Mouse (Mus musculus): ENCODE data around the gene Plekha4. TPM values are rescaled to one million over a fixed set of nuclear protein-coding genes. Genes with fewer than 3 reads are reported as not detected.
"Not testable (repeated sequence)": the region's sequence is repeated elsewhere in the genome, so short reads cannot be mapped to it uniquely, and the experiment has no call there.

Plekha4 gene
- 0.57 and 0.81 TPM in 2 replicates for polyA plus RNA-seq (2015; fragmentation: Nextera tagmentation; extraction: Ambion mirVana)

DNA sequence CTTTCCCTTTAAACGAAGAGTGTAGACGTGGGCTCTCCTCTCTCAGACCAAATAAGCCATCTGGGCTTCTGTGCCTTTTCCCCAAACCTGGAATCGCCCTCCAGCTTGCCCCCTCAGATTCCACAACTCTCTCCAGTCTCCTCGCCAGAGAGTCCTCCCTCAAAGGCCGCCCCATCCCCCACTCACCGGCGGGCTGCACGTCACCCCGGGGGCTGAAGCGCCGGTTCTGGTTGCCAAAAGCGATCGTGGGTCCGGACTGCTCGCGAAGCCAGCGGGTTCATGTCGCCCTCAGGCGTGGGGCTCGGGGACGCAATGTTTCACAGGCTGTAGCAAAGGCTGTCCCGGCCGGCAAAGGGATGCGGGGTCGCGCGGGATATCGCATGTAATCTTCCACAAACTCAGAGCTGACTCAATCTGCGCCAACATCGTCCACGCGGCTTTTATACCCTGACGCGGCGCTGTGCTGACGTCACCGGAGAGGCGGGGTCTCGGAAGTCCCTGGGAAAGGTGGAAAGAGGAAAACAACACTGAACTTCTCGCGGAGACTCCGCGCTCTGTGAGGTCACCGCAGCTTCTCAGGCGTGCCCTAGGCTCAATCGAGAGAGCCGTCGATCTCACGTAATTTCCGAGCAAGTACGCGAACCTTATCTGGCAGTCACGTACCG is at the start of gene Plekha4, which contains the start of gene Ppp1r15a:
TSS of gene Plekha4 (plus strand) at position 522 of the 665 bp plus-strand sequence.
TSS of gene Ppp1r15a (minus strand) at position 460 of the 665 bp plus-strand sequence.
- Histone ChIP-seq H3K36me3 (ENCODE audit: control insufficient read depth, insufficient read depth) (no peaks in the 10 kb centered on the region), H3K9me3 (ENCODE audit: control insufficient read depth, low read length) (no peaks in the 10 kb centered on the region), H3K4me1 (replicated peaks; ENCODE audit: control insufficient read depth, insufficient read depth, low read length) (peaks cover 19% of the 10 kb centered on the region), H3K27me3 (replicated peaks; ENCODE audit: control insufficient read depth, insufficient read depth, low read length) (no peaks in the 10 kb centered on the region), H3K9ac (replicated peaks; ENCODE audit: low read depth, low read length) (peak within 1 kb of the TSS; percentile 80), H3K4me2 (ENCODE audit: low read length) (peak within 1 kb of the TSS; percentile 89), H3K27ac (ENCODE audit: low read length) (peak within 1 kb of the TSS; percentile 82), H3K4me3 (replicated peaks; ENCODE audit: low read length) (peak within 1 kb of the TSS; percentile 83)
- under 1% methylated on average over 54 of the region's 54 CpGs for WGBS
- ATAC-seq, result peak; percentile 59

DNA sequence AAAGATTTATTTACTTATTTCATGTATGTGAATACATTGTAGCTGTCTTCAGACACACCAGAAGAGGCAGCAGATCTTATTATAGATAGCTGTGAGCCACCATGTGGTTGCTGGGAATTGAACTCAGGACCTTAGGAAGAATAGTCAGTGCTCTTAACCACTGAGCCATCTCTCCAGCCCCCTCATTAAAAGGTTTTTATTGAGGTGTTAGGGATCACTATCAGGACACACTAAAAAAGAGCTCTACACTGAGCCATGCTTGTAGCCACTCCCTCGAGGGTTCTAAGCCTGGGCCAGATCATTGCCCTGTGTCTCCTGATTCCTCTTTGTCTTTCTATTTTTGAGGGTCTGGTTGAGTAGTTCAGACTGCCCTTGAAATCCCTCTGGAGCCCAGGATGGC is 49.7 kb upstream of the Plekha4 start:
- Histone ChIP-seq H3K9ac (replicated peaks; ENCODE audit: low read depth, low read length) (no peak overlapping the region), H3K9me3 (ENCODE audit: control insufficient read depth, low read length) (no peaks in the 10 kb centered on the region), H3K27ac (ENCODE audit: low read length) (no peak overlapping the region), H3K27me3 (replicated peaks; ENCODE audit: control insufficient read depth, insufficient read depth, low read length) (no peaks in the 10 kb centered on the region), H3K4me3 (replicated peaks; ENCODE audit: low read length) (no peak overlapping the region), H3K4me2 (ENCODE audit: low read length) (no peak overlapping the region), H3K36me3 (ENCODE audit: control insufficient read depth, insufficient read depth) (no peaks in the 10 kb centered on the region), H3K4me1 (replicated peaks; ENCODE audit: control insufficient read depth, insufficient read depth, low read length) (no peaks in the 10 kb centered on the region)
- ATAC-seq, result no peak
- 54% methylated on average over 1 of the region's 1 CpGs for WGBS

DNA sequence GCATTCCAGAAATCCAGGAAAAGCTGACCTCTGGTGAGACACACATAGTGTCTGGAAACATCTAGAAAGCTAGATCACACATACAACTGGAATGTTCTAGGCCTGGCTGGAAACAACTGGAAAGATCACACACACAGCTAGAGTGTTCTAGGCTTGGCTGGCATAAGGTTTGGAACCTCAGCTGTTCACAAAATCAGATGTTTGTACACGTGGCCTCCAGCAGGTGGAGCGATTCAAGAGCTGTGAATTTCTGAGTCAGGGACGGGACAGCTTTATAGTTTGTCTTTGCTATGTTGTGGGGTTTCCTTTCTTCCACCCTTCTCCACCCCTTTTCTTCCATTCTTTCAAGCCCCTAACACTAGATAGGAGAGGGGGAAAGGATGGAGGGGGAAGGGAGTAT is 49.1 kb upstream of the Plekha4 start:
- no peak overlapping the region for H3K4me3 ChIP-seq (replicated peaks; ENCODE audit: low read length)
- H3K9ac ChIP-seq (replicated peaks; ENCODE audit: low read depth, low read length), result no peak overlapping the region
- no peaks in the 10 kb centered on the region for H3K9me3 ChIP-seq (ENCODE audit: control insufficient read depth, low read length)
- H3K4me2 ChIP-seq (ENCODE audit: low read length), result no peak overlapping the region
- WGBS, result 17% methylated on average over 3 of the region's 3 CpGs
- no peak; the same call in 1 of the 2 replicates for ATAC-seq
- H3K4me1 ChIP-seq (replicated peaks; ENCODE audit: control insufficient read depth, insufficient read depth, low read length), result no peaks in the 10 kb centered on the region
- H3K27ac ChIP-seq (ENCODE audit: low read length), result no peak overlapping the region
- no peaks in the 10 kb centered on the region for H3K36me3 ChIP-seq (ENCODE audit: control insufficient read depth, insufficient read depth)
- no peaks in the 10 kb centered on the region for H3K27me3 ChIP-seq (replicated peaks; ENCODE audit: control insufficient read depth, insufficient read depth, low read length)

DNA sequence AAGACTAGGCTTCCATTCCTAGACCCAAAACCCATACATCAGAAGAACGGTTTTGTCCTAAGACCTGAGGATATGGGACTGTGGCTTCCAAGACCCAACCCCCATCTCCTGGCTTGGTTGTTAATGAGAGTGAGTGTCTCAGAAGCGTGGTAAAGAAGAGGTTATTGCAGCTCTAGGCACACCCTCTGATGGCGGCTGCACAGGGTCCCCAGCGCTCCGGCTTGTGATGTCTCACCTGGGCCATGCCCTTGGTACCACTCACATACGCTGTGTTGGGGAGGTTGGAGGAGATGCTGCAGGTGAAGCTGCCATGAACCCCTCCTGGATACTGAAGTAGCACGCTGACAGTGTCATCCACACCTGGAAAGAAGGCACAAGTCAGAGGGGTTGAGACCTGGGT is 47.4 kb upstream of the Plekha4 start:
- H3K9me3 ChIP-seq (ENCODE audit: control insufficient read depth, low read length), result no peaks in the 10 kb centered on the region
- no peak overlapping the region for H3K9ac ChIP-seq (replicated peaks; ENCODE audit: low read depth, low read length)
- H3K36me3 ChIP-seq (ENCODE audit: control insufficient read depth, insufficient read depth), result no peaks in the 10 kb centered on the region
- H3K4me3 ChIP-seq (replicated peaks; ENCODE audit: low read length), result no peak overlapping the region
- no peak overlapping the region for H3K4me2 ChIP-seq (ENCODE audit: low read length)
- ATAC-seq, result no peak
- no peak overlapping the region for H3K27ac ChIP-seq (ENCODE audit: low read length)
- no peaks in the 10 kb centered on the region for H3K27me3 ChIP-seq (replicated peaks; ENCODE audit: control insufficient read depth, insufficient read depth, low read length)
- WGBS, result 95% methylated on average over 7 of the region's 7 CpGs
- no peaks in the 10 kb centered on the region for H3K4me1 ChIP-seq (replicated peaks; ENCODE audit: control insufficient read depth, insufficient read depth, low read length)

DNA sequence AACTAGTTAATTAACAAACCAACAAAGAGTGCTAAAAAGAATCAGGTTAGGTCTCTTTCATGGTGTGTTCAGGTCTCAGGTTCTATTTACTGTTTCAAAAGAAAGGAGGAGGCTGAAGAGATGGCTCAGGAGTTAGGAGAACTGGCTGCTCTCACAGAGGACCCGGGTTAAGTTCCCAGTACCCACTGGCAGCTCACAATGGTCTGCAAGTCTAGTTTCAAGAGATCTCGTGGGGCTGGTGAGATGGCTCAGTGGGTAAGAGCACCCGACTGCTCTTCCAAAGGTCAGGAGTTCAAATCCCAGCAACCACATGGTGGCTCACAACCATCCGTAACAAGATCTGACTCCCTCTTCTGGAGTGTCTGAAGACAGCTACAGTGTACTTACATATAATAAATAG is 45.8 kb upstream of the Plekha4 start:
- not testable (repeated sequence) for H3K9me3 ChIP-seq (ENCODE audit: control insufficient read depth, low read length); H3K4me1 ChIP-seq (replicated peaks; ENCODE audit: control insufficient read depth, insufficient read depth, low read length); H3K4me3 ChIP-seq (replicated peaks; ENCODE audit: low read length); H3K27me3 ChIP-seq (replicated peaks; ENCODE audit: control insufficient read depth, insufficient read depth, low read length); H3K27ac ChIP-seq (ENCODE audit: low read length); H3K4me2 ChIP-seq (ENCODE audit: low read length); ATAC-seq; H3K9ac ChIP-seq (replicated peaks; ENCODE audit: low read depth, low read length); H3K36me3 ChIP-seq (ENCODE audit: control insufficient read depth, insufficient read depth)
- 78% methylated on average over 3 of the region's 4 CpGs for WGBS

DNA sequence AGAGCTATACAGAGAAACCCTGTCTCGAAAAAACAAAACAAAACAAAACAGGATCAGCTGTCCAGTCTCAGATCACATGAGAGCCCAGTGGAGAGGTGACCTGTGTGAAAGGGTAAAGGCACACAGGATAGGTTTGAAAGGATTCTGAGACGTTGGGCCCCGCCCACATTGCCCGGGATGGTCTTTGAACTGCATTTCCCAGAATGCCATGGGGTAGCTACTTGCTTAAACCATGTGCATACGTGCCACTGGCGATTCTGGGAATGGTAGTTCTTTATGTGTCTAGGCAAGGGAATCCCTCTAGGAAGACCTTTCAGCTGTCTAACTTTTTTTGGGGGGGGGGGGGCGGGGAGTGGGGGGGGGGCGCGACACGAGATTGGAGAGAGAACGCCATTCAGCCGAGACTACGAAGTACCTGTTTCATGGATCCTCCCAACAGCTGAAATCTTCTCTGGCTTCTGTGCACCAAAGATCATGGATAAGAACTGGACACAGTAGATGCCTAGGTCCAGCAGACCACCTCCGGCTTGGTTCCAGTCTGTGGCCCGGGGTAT is 44.7 kb upstream of the Plekha4 start, which contains the start of gene Tulp2:
TSS of gene Tulp2 (plus strand) at position 504 of the 554 bp plus-strand sequence.
- peak; percentile 93 for ATAC-seq
- 55% methylated on average over 15 of the region's 15 CpGs for WGBS
- Histone ChIP-seq H3K27ac (ENCODE audit: low read length) (no peak within 1 kb of the TSS), H3K4me2 (ENCODE audit: low read length) (no peak within 1 kb of the TSS), H3K4me3 (replicated peaks; ENCODE audit: low read length) (no peak within 1 kb of the TSS), H3K4me1 (replicated peaks; ENCODE audit: control insufficient read depth, insufficient read depth, low read length) (no peaks in the 10 kb centered on the region), H3K36me3 (ENCODE audit: control insufficient read depth, insufficient read depth) (no peaks in the 10 kb centered on the region), H3K9me3 (ENCODE audit: control insufficient read depth, low read length) (no peaks in the 10 kb centered on the region), H3K27me3 (replicated peaks; ENCODE audit: control insufficient read depth, insufficient read depth, low read length) (no peaks in the 10 kb centered on the region), H3K9ac (replicated peaks; ENCODE audit: low read depth, low read length) (no peak within 1 kb of the TSS)

DNA sequence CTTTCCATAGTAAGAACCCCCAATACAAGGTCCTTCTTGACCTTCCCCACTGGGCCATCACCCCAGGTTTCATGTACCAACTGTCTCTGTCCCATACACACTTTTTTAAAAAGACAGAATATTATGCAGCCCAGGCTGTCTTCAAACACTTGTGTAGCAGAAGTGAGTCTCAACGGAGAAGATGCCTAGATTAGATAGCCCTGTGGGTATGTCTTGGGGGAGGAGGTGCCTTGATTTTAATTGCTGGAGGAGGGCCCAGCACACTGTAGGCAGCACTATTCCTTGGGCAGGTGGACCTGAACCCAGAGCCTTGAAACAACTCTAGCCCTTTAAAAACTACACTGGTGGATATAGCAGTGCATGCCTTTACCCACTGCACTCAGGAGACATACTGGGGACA is 44.0 kb upstream of the Plekha4 start:
- Histone ChIP-seq H3K4me3 (replicated peaks; ENCODE audit: low read length) (no peak overlapping the region), H3K9ac (replicated peaks; ENCODE audit: low read depth, low read length) (no peak overlapping the region), H3K9me3 (ENCODE audit: control insufficient read depth, low read length) (no peaks in the 10 kb centered on the region), H3K27ac (ENCODE audit: low read length) (no peak overlapping the region), H3K4me2 (ENCODE audit: low read length) (no peak overlapping the region), H3K27me3 (replicated peaks; ENCODE audit: control insufficient read depth, insufficient read depth, low read length) (no peaks in the 10 kb centered on the region), H3K36me3 (ENCODE audit: control insufficient read depth, insufficient read depth) (no peaks in the 10 kb centered on the region), H3K4me1 (replicated peaks; ENCODE audit: control insufficient read depth, insufficient read depth, low read length) (no peaks in the 10 kb centered on the region)
- WGBS, result 92% methylated on average over 1 of the region's 1 CpGs
- no peak for ATAC-seq

DNA sequence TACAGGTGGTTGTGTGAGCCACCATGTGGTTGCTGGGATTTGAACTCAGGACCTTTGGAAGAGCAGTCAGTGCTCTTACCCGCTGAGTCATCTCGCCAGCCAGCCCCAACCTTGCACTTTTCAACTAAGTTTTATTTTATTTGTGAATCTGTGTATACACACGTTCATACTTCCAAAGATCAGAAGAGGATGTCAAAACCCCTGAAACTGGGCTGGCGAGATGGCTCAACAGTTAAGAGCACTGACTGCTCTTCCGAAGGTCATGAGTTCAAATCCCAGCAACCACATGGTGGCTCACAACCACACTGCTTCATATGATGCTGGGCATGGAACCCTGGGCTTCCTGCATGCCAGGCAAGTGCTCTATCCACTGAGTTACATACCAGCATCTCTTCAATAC is 41.1 kb upstream of the Plekha4 start:
- H3K4me2 ChIP-seq (ENCODE audit: low read length); H3K36me3 ChIP-seq (ENCODE audit: control insufficient read depth, insufficient read depth); ATAC-seq; H3K27me3 ChIP-seq (replicated peaks; ENCODE audit: control insufficient read depth, insufficient read depth, low read length); H3K9me3 ChIP-seq (ENCODE audit: control insufficient read depth, low read length); H3K4me3 ChIP-seq (replicated peaks; ENCODE audit: low read length); H3K27ac ChIP-seq (ENCODE audit: low read length); H3K9ac ChIP-seq (replicated peaks; ENCODE audit: low read depth, low read length): not testable (repeated sequence)
- 97% methylated on average over 5 of the region's 5 CpGs for WGBS
- H3K4me1 ChIP-seq (replicated peaks; ENCODE audit: control insufficient read depth, insufficient read depth, low read length), result peaks cover 13% of the 10 kb centered on the region

DNA sequence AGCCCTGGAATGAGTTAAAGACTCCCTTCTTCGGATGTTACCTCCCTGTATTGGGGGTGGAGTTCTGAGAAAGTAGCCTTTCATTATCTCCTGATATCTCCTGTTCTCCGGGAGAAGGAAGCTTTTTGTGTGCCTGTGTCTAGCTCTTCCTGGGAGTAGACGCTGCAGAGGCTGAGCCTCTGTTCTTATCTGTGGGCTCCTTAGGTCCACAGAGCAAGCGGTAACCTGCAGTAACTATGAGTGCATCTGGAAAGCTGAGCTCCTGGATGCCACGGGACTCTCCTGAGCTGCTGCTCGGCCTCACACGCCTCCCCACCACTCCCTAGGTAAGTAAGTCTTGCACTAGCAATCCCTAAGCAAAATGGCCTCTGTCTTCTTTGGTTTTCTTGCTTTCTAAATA is 40.0 kb upstream of the Plekha4 start:
- Histone ChIP-seq H3K9me3 (ENCODE audit: control insufficient read depth, low read length) (no peaks in the 10 kb centered on the region), H3K4me2 (ENCODE audit: low read length) (no peak overlapping the region), H3K9ac (replicated peaks; ENCODE audit: low read depth, low read length) (no peak overlapping the region), H3K36me3 (ENCODE audit: control insufficient read depth, insufficient read depth) (no peaks in the 10 kb centered on the region), H3K4me1 (replicated peaks; ENCODE audit: control insufficient read depth, insufficient read depth, low read length) (peaks cover 13% of the 10 kb centered on the region), H3K27ac (ENCODE audit: low read length) (no peak overlapping the region), H3K4me3 (replicated peaks; ENCODE audit: low read length) (no peak overlapping the region), H3K27me3 (replicated peaks; ENCODE audit: control insufficient read depth, insufficient read depth, low read length) (no peaks in the 10 kb centered on the region)
- WGBS, result 79% methylated on average over 7 of the region's 7 CpGs
- ATAC-seq, result no peak

All from forebrain, embryonic 16.5 days (tissue).